Mouse (Mus musculus): ENCODE measurements around the gene Rims1. TPM values are rescaled to one million over a fixed set of nuclear protein-coding genes. Genes with fewer than 3 reads are reported as not detected.

The Rims1 gene
- polyA plus RNA-seq, 1 experiment from 2014 or later: 7.9 TPM

GRCm38 (mm10) chr1:22613609-22614008, 192.2 kb downstream of the Rims1 start:
- Histone ChIP-seq H3K4me2 (replicated peaks; ENCODE audit: low read depth) (no peak overlapping the region), H3K27ac (replicated peaks) (no peak overlapping the region), H3K27me3 (ENCODE audit: control insufficient read depth, insufficient read depth, low read length) (no peaks in the 10 kb centered on the region), H3K4me3 (ENCODE audit: low read depth, low read length) (no peak overlapping the region), H3K9me3 (ENCODE audit: control insufficient read depth, low read length) (no peaks in the 10 kb centered on the region), H3K36me3 (ENCODE audit: control insufficient read depth, insufficient read depth, low read length) (no peaks in the 10 kb centered on the region), H3K4me1 (replicated peaks; ENCODE audit: control insufficient read depth, insufficient read depth) (no peaks in the 10 kb centered on the region), H3K9ac (ENCODE audit: low read length) (no peak overlapping the region)
- ATAC-seq (ENCODE audit: low FRiP score, low TSS enrichment) (no peak), DNase-seq (ENCODE audit: low spot score) (no peak)
- 80% methylated on average over 3 of the region's 3 CpGs for WGBS
- no peak for TF ChIP-seq EP300 (optimal IDR thresholded peaks at IDR 0.05)
- no peak for TF ChIP-seq CTCF (IDR thresholded peaks at IDR 0.05; ENCODE audit: low read depth)

GRCm38 (mm10) chr1:22604329-22605044, 201.3 kb downstream of the Rims1 start:
- H3K27me3 ChIP-seq (ENCODE audit: control insufficient read depth, insufficient read depth, low read length): no peaks in the 10 kb centered on the region
- DNase-seq (ENCODE audit: low spot score) (no peak), ATAC-seq (ENCODE audit: low FRiP score, low TSS enrichment) (no peak)
- no peak overlapping the region for H3K4me2 ChIP-seq (replicated peaks; ENCODE audit: low read depth)
- H3K4me3 ChIP-seq (ENCODE audit: low read depth, low read length): no peak overlapping the region
- no peak overlapping the region for H3K27ac ChIP-seq (replicated peaks)
- no peaks in the 10 kb centered on the region for H3K36me3 ChIP-seq (ENCODE audit: control insufficient read depth, insufficient read depth, low read length)
- H3K4me1 ChIP-seq (replicated peaks; ENCODE audit: control insufficient read depth, insufficient read depth): no peaks in the 10 kb centered on the region
- H3K9ac ChIP-seq (ENCODE audit: low read length): no peak overlapping the region
- no peak for TF ChIP-seq EP300 (optimal IDR thresholded peaks at IDR 0.05)
- TF ChIP-seq CTCF (IDR thresholded peaks at IDR 0.05; ENCODE audit: low read depth): peak; percentile 65
- 55% methylated on average over 18 of the region's 18 CpGs for WGBS
- H3K9me3 ChIP-seq (ENCODE audit: control insufficient read depth, low read length): no peaks in the 10 kb centered on the region

GRCm38 (mm10) chr1:22596197-22596596, 209.6 kb downstream of the Rims1 start:
- TF ChIP-seq EP300 (optimal IDR thresholded peaks at IDR 0.05) (no peak), CTCF (IDR thresholded peaks at IDR 0.05; ENCODE audit: low read depth) (no peak)
- Histone ChIP-seq H3K9ac (ENCODE audit: low read length) (no peak overlapping the region), H3K4me1 (replicated peaks; ENCODE audit: control insufficient read depth, insufficient read depth) (no peaks in the 10 kb centered on the region), H3K27ac (replicated peaks) (no peak overlapping the region), H3K27me3 (ENCODE audit: control insufficient read depth, insufficient read depth, low read length) (no peaks in the 10 kb centered on the region), H3K4me3 (ENCODE audit: low read depth, low read length) (no peak overlapping the region), H3K9me3 (ENCODE audit: control insufficient read depth, low read length) (no peaks in the 10 kb centered on the region), H3K36me3 (ENCODE audit: control insufficient read depth, insufficient read depth, low read length) (no peaks in the 10 kb centered on the region), H3K4me2 (replicated peaks; ENCODE audit: low read depth) (no peak overlapping the region)
- DNase-seq (ENCODE audit: low spot score): no peak
- 60% methylated on average over 12 of the region's 12 CpGs for WGBS
- no peak for ATAC-seq (ENCODE audit: low FRiP score, low TSS enrichment)

GRCm38 (mm10) chr1:22594841-22595240, 211.0 kb downstream of the Rims1 start:
- Histone ChIP-seq H3K36me3 (ENCODE audit: control insufficient read depth, insufficient read depth, low read length) (no peaks in the 10 kb centered on the region), H3K9ac (ENCODE audit: low read length) (no peak overlapping the region), H3K4me1 (replicated peaks; ENCODE audit: control insufficient read depth, insufficient read depth) (no peaks in the 10 kb centered on the region), H3K4me2 (replicated peaks; ENCODE audit: low read depth) (no peak overlapping the region), H3K27me3 (ENCODE audit: control insufficient read depth, insufficient read depth, low read length) (no peaks in the 10 kb centered on the region), H3K4me3 (ENCODE audit: low read depth, low read length) (no peak overlapping the region), H3K9me3 (ENCODE audit: control insufficient read depth, low read length) (no peaks in the 10 kb centered on the region), H3K27ac (replicated peaks) (no peak overlapping the region)
- ATAC-seq (ENCODE audit: low FRiP score, low TSS enrichment) (no peak), DNase-seq (ENCODE audit: low spot score) (no peak)
- no peak for TF ChIP-seq CTCF (IDR thresholded peaks at IDR 0.05; ENCODE audit: low read depth)
- TF ChIP-seq EP300 (optimal IDR thresholded peaks at IDR 0.05): no peak

- no peaks in the 10 kb centered on the region for H3K9me3 ChIP-seq (ENCODE audit: control insufficient read depth, low read length)
- DNase-seq (ENCODE audit: low spot score): no peak
- WGBS: 56% methylated on average over 7 of the region's 7 CpGs
- ATAC-seq (ENCODE audit: low FRiP score, low TSS enrichment): no peak
- H3K36me3 ChIP-seq (ENCODE audit: control insufficient read depth, insufficient read depth, low read length): no peaks in the 10 kb centered on the region
- no peak overlapping the region for H3K4me2 ChIP-seq (replicated peaks; ENCODE audit: low read depth)
- no peak overlapping the region for H3K4me3 ChIP-seq (ENCODE audit: low read depth, low read length)
- TF ChIP-seq EP300 (optimal IDR thresholded peaks at IDR 0.05): no peak
- no peak for TF ChIP-seq CTCF (IDR thresholded peaks at IDR 0.05; ENCODE audit: low read depth)
- no peak overlapping the region for H3K27ac ChIP-seq (replicated peaks)
- H3K9ac ChIP-seq (ENCODE audit: low read length): no peak overlapping the region
- H3K4me1 ChIP-seq (replicated peaks; ENCODE audit: control insufficient read depth, insufficient read depth): no peaks in the 10 kb centered on the region
- no peaks in the 10 kb centered on the region for H3K27me3 ChIP-seq (ENCODE audit: control insufficient read depth, insufficient read depth, low read length)
Measured at GRCm38 (mm10) chr1:22587859-22588383, 217.9 kb downstream of the Rims1 start.

DNA sequence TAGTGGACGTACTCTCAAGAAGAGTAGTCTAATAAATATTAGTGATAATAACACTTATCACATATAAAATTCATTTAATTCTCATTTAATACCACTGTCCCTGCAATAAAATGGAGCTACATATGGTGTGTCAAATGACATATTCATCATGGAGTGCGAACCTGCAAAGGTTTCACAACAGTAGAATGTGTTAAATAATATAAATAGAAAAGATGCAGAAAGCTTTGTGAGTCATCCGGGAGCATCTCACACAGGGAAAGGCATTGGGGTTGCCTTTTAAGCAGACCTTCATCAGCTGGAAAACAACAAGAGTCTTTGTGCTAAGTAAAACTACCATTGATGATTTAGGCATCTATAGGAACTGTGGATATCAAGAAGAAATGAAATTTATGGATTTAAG, 220.2 kb downstream of the Rims1 start:
- TF ChIP-seq EP300 (optimal IDR thresholded peaks at IDR 0.05) (no peak), CTCF (IDR thresholded peaks at IDR 0.05; ENCODE audit: low read depth) (no peak)
- no peak overlapping the region for H3K4me2 ChIP-seq (replicated peaks; ENCODE audit: low read depth)
- 70% methylated on average over 3 of the region's 3 CpGs for WGBS
- no peak overlapping the region for H3K4me3 ChIP-seq (ENCODE audit: low read depth, low read length)
- no peak overlapping the region for H3K9ac ChIP-seq (ENCODE audit: low read length)
- H3K4me1 ChIP-seq (replicated peaks; ENCODE audit: control insufficient read depth, insufficient read depth): no peaks in the 10 kb centered on the region
- no peaks in the 10 kb centered on the region for H3K36me3 ChIP-seq (ENCODE audit: control insufficient read depth, insufficient read depth, low read length)
- no peak overlapping the region for H3K27ac ChIP-seq (replicated peaks)
- H3K27me3 ChIP-seq (ENCODE audit: control insufficient read depth, insufficient read depth, low read length): no peaks in the 10 kb centered on the region
- H3K9me3 ChIP-seq (ENCODE audit: control insufficient read depth, low read length): no peaks in the 10 kb centered on the region
- ATAC-seq (ENCODE audit: low FRiP score, low TSS enrichment): no peak
- DNase-seq (ENCODE audit: low spot score): no peak

Data from stomach, postnatal 0 days (tissue).